ENCODE assay signal across 8 mouse cellular contexts in genomic region chr6:128802999-128803857, GRCm38 (mm10). TPM values are rescaled to one million over a fixed set of nuclear protein-coding genes. Genes with fewer than 3 reads are reported as not detected.
DNase-seq lines count a peak whose midpoint lies in the region; ATAC-seq lines count a peak whose summit lies in the region.

No protein-coding gene starts in this region.

- peak overlapping the region; percentile 81 for H3K27ac ChIP-seq in hindbrain, embryonic 14.5 days

- 6% methylated on average over 26 of the region's 26 CpGs for WGBS in hindbrain, embryonic 14.5 days

- peak overlapping the region; percentile 51 for H3K4me2 ChIP-seq in hindbrain, embryonic 14.5 days (replicated peaks)

- no peaks in the 10 kb centered on the region for H3K27me3 ChIP-seq in hindbrain, embryonic 14.5 days (ENCODE audit: control insufficient read depth, insufficient read depth, low read length)

- ATAC-seq in hindbrain, embryonic 14.5 days (ENCODE audit: low FRiP score) = peak; percentile 92

- H3K4me1 ChIP-seq in hindbrain, embryonic 14.5 days (replicated peaks; ENCODE audit: control insufficient read depth, insufficient read depth, low read length) = peaks cover 1% of the 10 kb centered on the region; the same call in 1 of the 2 replicates

- H3K9ac ChIP-seq in hindbrain, embryonic 14.5 days = peak overlapping the region; percentile 53

- no peaks in the 10 kb centered on the region for H3K36me3 ChIP-seq in hindbrain, embryonic 14.5 days (replicated peaks; ENCODE audit: control insufficient read depth, insufficient read depth)

- peak; percentile 98 for DNase-seq in R1 (ENCODE audit: low read depth, low spot score)
- peak; percentile 98 to 99 for DNase-seq in cerebellum, postnatal 25 days
- DNase-seq in frontal cortex, postnatal 25 days (ENCODE audit: low spot score in 2 of 2) = peak; percentile 98
- DNase-seq in hindbrain, embryonic 14.5 days (ENCODE audit: low spot score) = peak; percentile 100
- DNase-seq in layer of hippocampus, postnatal 36 days = peak; percentile 95 to 96
- DNase-seq in lung, postnatal 36 days = peak; percentile 98
- peak; percentile 99 for DNase-seq in retina, postnatal 1 day
- peak; percentile 89 to 92 for DNase-seq in urinary bladder, adult 18-20 months (ENCODE audit: low spot score in 2 of 2)

- no peaks in the 10 kb centered on the region for H3K9me3 ChIP-seq in hindbrain, embryonic 14.5 days (ENCODE audit: control insufficient read depth, low read length)

- H3K4me3 ChIP-seq in hindbrain, embryonic 14.5 days (replicated peaks; ENCODE audit: low read length) = peak overlapping the region; percentile 37

RNA-seq across cellular contexts. Expression of gene Klrb1c, which starts 14.2 kb away (rescaled TPM):
- 0.23 TPM in 1 of 2 replicates, not detected in the other for polyA plus RNA-seq in hindbrain, embryonic 14.5 days (2014; fragmentation: Nextera tagmentation; extraction: Ambion mirVana)
- not detected for total RNA-seq in layer of hippocampus, postnatal 36 days (2021)

RNA-seq across cellular contexts. Expression of gene Gm44511, which starts 22.9 kb away (rescaled TPM):
- not detected in 2 replicates for polyA plus RNA-seq in hindbrain, embryonic 14.5 days (2014; fragmentation: Nextera tagmentation; extraction: Ambion mirVana)
- not detected for total RNA-seq in layer of hippocampus, postnatal 36 days (2021)

RNA-seq across cellular contexts. Expression of gene Klrb1b, which starts 22.9 kb away (rescaled TPM):
- polyA plus RNA-seq in hindbrain, embryonic 14.5 days (2014; fragmentation: Nextera tagmentation; extraction: Ambion mirVana) = not detected in 2 replicates
- not detected for total RNA-seq in layer of hippocampus, postnatal 36 days (2021)

Comparison
In these comparisons a context has a peak if more than half of its experiments do, and no peak if none do; other contexts are left out.
1. Peak in every context shown above with its lines: DNase-seq, ATAC-seq, H3K4me3 ChIP-seq and H3K27ac ChIP-seq.